Mouse (Mus musculus) MEL (cell line): ENCODE data around the gene Gm37240. TPM values are rescaled to one million over a fixed set of nuclear protein-coding genes. Genes with fewer than 3 reads are reported as not detected.

Experiments used
- DNase-seq: peaks from one replicate; pipeline ENCODE4 v3.0.0; 2011; ENCODE audit warnings: low read depth, low spot score
- H3K27ac ChIP-seq: 2 replicates; pipeline ENCODE4 v1.5.1; 2012; ENCODE audit warnings: low read depth, mild to moderate bottlenecking, control low read depth, low read length, moderate library complexity; ENCODE audit not compliant: control insufficient read depth
- H3K27me3 ChIP-seq, 2 experiments: fragments of 150-350 bp in 1 of 2; sonication (generic) in 1 of 2; 2 replicates each; pipeline ENCODE4 v1.6.1; 2012; ENCODE audit warnings: low read length in 2 of 2, mild to moderate bottlenecking in 2 of 2, improper control_type of control experiment in 1 of 2, moderate library complexity in 1 of 2; ENCODE audit not compliant: insufficient read depth in 2 of 2, control insufficient read depth in 1 of 2
- H3K36me3 ChIP-seq, 2 experiments: 2 replicates each; pipeline ENCODE4 v1.6.1; 2012 to 2014; ENCODE audit warnings: low read length in 2 of 2, improper control_type of control experiment in 1 of 2, inconsistent platforms in 1 of 2, mild to moderate bottlenecking in 1 of 2; ENCODE audit not compliant: insufficient read depth in 2 of 2, control insufficient read depth in 1 of 2
- H3K4me1 ChIP-seq, 2 experiments: fragments of 150-350 bp in 1 of 2; sonication (generic) in 1 of 2; 2 replicates each; pipeline ENCODE4 v1.6.1; 2012; ENCODE audit warnings: low read length in 2 of 2, improper control_type of control experiment in 1 of 2, mild to moderate bottlenecking in 1 of 2; ENCODE audit not compliant: insufficient read depth in 2 of 2, control insufficient read depth in 1 of 2
- H3K4me3 ChIP-seq, 2 experiments: fragments of 150-350 bp in 1 of 2; sonication (generic) in 1 of 2; 2 replicates each; pipeline ENCODE4 v1.5.1; 2012; ENCODE audit warnings: low read depth in 2 of 2, low read length in 2 of 2, mild to moderate bottlenecking in 2 of 2, moderate library complexity in 2 of 2, control low read depth in 1 of 2, improper control_type of control experiment in 1 of 2; ENCODE audit not compliant: control insufficient read depth in 1 of 2, insufficient read depth in 1 of 2
- H3K79me2 ChIP-seq: 2 replicates; pipeline ENCODE4 v1.6.1; 2012; ENCODE audit warnings: mild to moderate bottlenecking, low read length, moderate library complexity; ENCODE audit not compliant: control insufficient read depth, poor library complexity, insufficient read depth
- H3K9ac ChIP-seq: 2 replicates; pipeline ENCODE4 v1.6.1; 2012; ENCODE audit warnings: low read depth, mild to moderate bottlenecking, control low read depth, low read length, moderate library complexity; ENCODE audit not compliant: control insufficient read depth, poor library complexity, severe bottlenecking
- H3K9me3 ChIP-seq: fragments of 150-350 bp; sonication (generic); replicated peaks from 2 replicates; pipeline ENCODE4 v1.6.1; 2012; ENCODE audit warnings: mild to moderate bottlenecking, low read length, improper control_type of control experiment, moderate library complexity; ENCODE audit not compliant: insufficient read depth
- CHD1 ChIP-seq: IDR thresholded peaks from 2 replicates; pipeline ENCODE4 v1.6.1; 2012; ENCODE audit warnings: low read depth, mild to moderate bottlenecking, inconsistent platforms, low read length, improper control_type of control experiment
- E2F4 ChIP-seq: IDR thresholded peaks from 2 replicates; pipeline ENCODE4 v1.6.1; 2011; ENCODE audit warnings: low read depth, low read length, improper control_type of control experiment, borderline replicate concordance
- ELF1 ChIP-seq: IDR thresholded peaks from 2 replicates; pipeline ENCODE4 v1.6.1; 2014; ENCODE audit warnings: low read depth, mild to moderate bottlenecking, inconsistent platforms, low read length, improper control_type of control experiment, moderate library complexity
- EP300 ChIP-seq, 2 experiments: IDR thresholded peaks; 2 replicates each; pipeline ENCODE4 v1.6.1; 2011; ENCODE audit warnings: improper control_type of control experiment in 2 of 2, low read length in 2 of 2, low read depth in 1 of 2, mild to moderate bottlenecking in 1 of 2
- ETS1 ChIP-seq: IDR thresholded peaks from 2 replicates; pipeline ENCODE4 v1.6.1; 2012; ENCODE audit warnings: low read depth, mild to moderate bottlenecking, inconsistent platforms, low read length, improper control_type of control experiment, moderate library complexity
- GABPA ChIP-seq: IDR thresholded peaks from 2 replicates; pipeline ENCODE4 v1.6.1; 2012; ENCODE audit warnings: low read depth, mild to moderate bottlenecking, inconsistent platforms, low read length, improper control_type of control experiment, moderate library complexity
- KAT2A ChIP-seq: conservative IDR thresholded peaks from 2 replicates; pipeline ENCODE4 v1.6.1; 2012; ENCODE audit warnings: low read depth, low read length, improper control_type of control experiment, inconsistent platforms
- MAFK ChIP-seq: IDR thresholded peaks from 2 replicates; pipeline ENCODE4 v1.6.1; 2011; ENCODE audit warnings: low read depth, mild to moderate bottlenecking, low read length, improper control_type of control experiment, borderline replicate concordance
- MAX ChIP-seq: IDR thresholded peaks from 2 replicates; pipeline ENCODE4 v1.6.1; 2011; ENCODE audit warnings: low read length, improper control_type of control experiment
- MEF2A ChIP-seq: IDR thresholded peaks from 2 replicates; pipeline ENCODE4 v1.6.1; 2014; ENCODE audit warnings: low read depth, mild to moderate bottlenecking, inconsistent platforms, low read length, improper control_type of control experiment; ENCODE audit not compliant: poor library complexity, insufficient replicate concordance, severe bottlenecking; ENCODE audit errors: extremely low read depth
- MYB ChIP-seq: IDR thresholded peaks from 2 replicates; pipeline ENCODE4 v1.6.1; 2011; ENCODE audit warnings: mild to moderate bottlenecking, low read depth, low read length, improper control_type of control experiment
- NELFE ChIP-seq: IDR thresholded peaks from 2 replicates; pipeline ENCODE4 v1.6.1; 2011; ENCODE audit warnings: low read depth, low read length, improper control_type of control experiment
- NRF1 ChIP-seq: IDR thresholded peaks from 2 replicates; pipeline ENCODE4 v1.6.1; 2014; ENCODE audit warnings: low read depth, mild to moderate bottlenecking, inconsistent platforms, low read length, improper control_type of control experiment, moderate library complexity; ENCODE audit not compliant: poor library complexity, insufficient read depth, severe bottlenecking
- POLR2AphosphoS5 ChIP-seq: IDR thresholded peaks from 2 replicates; pipeline ENCODE4 v1.6.1; 2012; ENCODE audit warnings: low read depth, borderline replicate concordance, mild to moderate bottlenecking, inconsistent platforms, low read length, moderate library complexity, mixed read lengths
- RAD21 ChIP-seq: IDR thresholded peaks from 2 replicates; pipeline ENCODE4 v1.6.1; 2011; ENCODE audit warnings: mild to moderate bottlenecking, low read depth, low read length, improper control_type of control experiment
- SIN3A ChIP-seq: IDR thresholded peaks from 2 replicates; pipeline ENCODE4 v1.6.1; 2012; ENCODE audit warnings: low read length, improper control_type of control experiment, inconsistent platforms
- TAL1 ChIP-seq: IDR thresholded peaks from 2 replicates; pipeline ENCODE4 v1.6.1; 2012; ENCODE audit warnings: mild to moderate bottlenecking, inconsistent platforms, low read length, moderate library complexity, mixed read lengths
- TBP ChIP-seq: IDR thresholded peaks from 2 replicates; pipeline ENCODE4 v1.8.0; 2011; ENCODE audit warnings: low read depth, low read length, improper control_type of control experiment
- TCF12 ChIP-seq: IDR thresholded peaks from 2 replicates; pipeline ENCODE4 v1.6.1; 2014; ENCODE audit warnings: low read depth, mild to moderate bottlenecking, inconsistent platforms, low read length, improper control_type of control experiment, moderate library complexity
- USF1 ChIP-seq: IDR thresholded peaks from 2 replicates; pipeline ENCODE4 v1.6.1; 2014; ENCODE audit warnings: low read depth, mild to moderate bottlenecking, inconsistent platforms, low read length, improper control_type of control experiment, moderate library complexity
- ZC3H11A ChIP-seq: IDR thresholded peaks from 2 replicates; pipeline ENCODE4 v1.6.1; 2012; ENCODE audit warnings: low read depth, mild to moderate bottlenecking, inconsistent platforms, low read length, improper control_type of control experiment
- ZKSCAN1 ChIP-seq: IDR thresholded peaks from 2 replicates; pipeline ENCODE4 v1.6.1; 2012; ENCODE audit warnings: low read depth, mild to moderate bottlenecking, inconsistent platforms, low read length, improper control_type of control experiment, moderate library complexity
- ZMIZ1 ChIP-seq: IDR thresholded peaks from 2 replicates; pipeline ENCODE4 v1.6.1; 2012; ENCODE audit warnings: low read depth, mild to moderate bottlenecking, inconsistent platforms, low read length, improper control_type of control experiment, moderate library complexity
- ZNF384 ChIP-seq: IDR thresholded peaks from 2 replicates; pipeline ENCODE4 v1.6.1; 2012; ENCODE audit warnings: low read depth, mild to moderate bottlenecking, inconsistent platforms, low read length, improper control_type of control experiment
- polyA plus RNA-seq, 2 experiments: library from polyadenylated mRNA; stranded (reverse) in 1 of 2; unstranded in 1 of 2; fragments of >175 nt in 1 of 2; fragments of >200 nt in 1 of 2; gene quantifications; 2 replicates each; pipeline versions ENCODE4 v1.2.1 to v1.2.4; 2012; ENCODE audit warnings: low replicate concordance in 2 of 2, low read depth in 1 of 2; ENCODE audit not compliant: insufficient read length in 2 of 2, insufficient read depth in 1 of 2, missing spikeins in 1 of 2
- total RNA-seq: library from RNA; depleted of rRNA; stranded (reverse); fragments of 300-350 nt; gene quantifications from 2 replicates; pipeline ENCODE4 v1.2.3, GENCODE M21; 2012; rRNA removed

Gm37240 gene
- total RNA-seq = 0.10 TPM in 1 of 2 replicates, not detected in the other
- under 1 TPM in 1 of 2 experiments, not detected in 1; 0.04 TPM for polyA plus RNA-seq

DNA sequence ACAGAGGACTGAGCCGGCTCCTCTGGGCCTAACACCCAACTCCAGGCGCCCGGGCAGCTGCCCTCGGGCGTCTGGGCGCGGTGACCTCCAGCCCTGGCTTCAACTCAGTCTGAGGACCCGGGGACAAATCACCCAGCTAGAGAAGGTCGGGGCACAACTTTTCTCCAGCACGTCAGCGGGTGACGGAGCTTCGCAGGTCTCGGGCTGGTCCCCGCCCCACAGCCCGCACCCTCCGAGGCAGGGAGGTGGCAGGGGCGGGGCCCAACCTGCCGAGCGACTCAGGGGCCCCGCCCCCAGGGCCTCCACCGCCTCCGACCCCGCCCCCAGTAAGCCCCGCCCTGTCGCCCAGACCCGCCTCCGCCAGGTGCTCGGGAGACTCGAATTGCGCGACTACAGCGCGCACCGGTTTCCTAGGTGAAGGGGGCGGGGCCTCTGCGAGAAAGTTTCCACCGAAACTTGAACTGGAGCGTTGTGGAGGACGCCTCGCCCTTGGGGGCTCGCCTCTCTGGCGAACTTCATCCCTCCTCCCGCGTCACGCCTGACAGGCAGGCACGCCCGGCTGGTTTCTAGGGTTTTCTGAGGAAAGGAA is at the start of gene Gm37240, which contains the start of gene Glt28d2:
Gene Gm37240, minus strand, starts transcription at position 280 of the 589 bp plus-strand sequence.
Gene Glt28d2, minus strand, starts transcription at position 278 of the 589 bp plus-strand sequence.
- no peaks in the 10 kb centered on the region for H3K4me1 ChIP-seq
- TF ChIP-seq GABPA = no peak
- TF ChIP-seq SIN3A = no peak
- no peak for TF ChIP-seq ZC3H11A
- TF ChIP-seq TAL1 = no peak
- TF ChIP-seq USF1 = no peak
- TF ChIP-seq TCF12 = no peak
- no peak for TF ChIP-seq ZNF384
- no peak for TF ChIP-seq MEF2A
- no peak for TF ChIP-seq TBP
- TF ChIP-seq MAFK = no peak
- no peak for TF ChIP-seq KAT2A
- TF ChIP-seq NELFE = no peak
- TF ChIP-seq MYB = no peak
- no peak for TF ChIP-seq ZKSCAN1
- no peak for TF ChIP-seq EP300 (IDR thresholded peaks at IDR 0.05; ENCODE audit: low read depth in 1 of 2, low read length in 2 of 2)
- no peak for TF ChIP-seq ZMIZ1
- no peak for TF ChIP-seq E2F4
- TF ChIP-seq, all 39 proteins: peak for 0
- no peaks in the 10 kb centered on the region for H3K27me3 ChIP-seq
- H3K79me2 ChIP-seq = no peaks in the 10 kb centered on the region
- H3K27ac ChIP-seq = no peak within 1 kb of the TSS
- no peak within 1 kb of the TSS for H3K9ac ChIP-seq
- H3K9me3 ChIP-seq = no peaks in the 10 kb centered on the region
- peak; percentile 61 for DNase-seq
- H3K36me3 ChIP-seq = no peaks in the 10 kb centered on the region
- peak within 1 kb of the TSS; percentile 33 to 43; a peak in 3 of 4 replicates for H3K4me3 ChIP-seq

DNA sequence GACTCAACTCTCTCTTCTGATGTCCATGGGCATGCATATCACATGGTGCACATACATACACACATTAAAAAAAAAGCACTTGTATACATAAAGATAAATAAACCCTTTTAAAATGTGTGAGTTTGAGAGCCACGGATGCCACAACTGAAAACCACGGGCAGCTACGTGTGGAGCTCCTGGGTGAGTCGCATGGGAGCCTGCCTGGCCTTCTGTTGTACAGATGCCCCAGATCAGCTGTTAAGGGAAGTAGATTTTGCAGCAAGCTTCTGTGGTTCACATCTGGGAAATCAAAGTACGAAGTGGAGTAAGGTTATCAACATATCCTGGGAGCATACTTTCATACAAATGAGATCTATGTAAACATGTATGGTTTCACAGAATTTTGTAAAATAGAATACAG is 46.3 kb upstream of the Gm37240 start:
- Histone ChIP-seq H3K9ac (no peak overlapping the region), H3K27me3 (no peaks in the 10 kb centered on the region), H3K4me1 (no peaks in the 10 kb centered on the region), H3K36me3 (no peaks in the 10 kb centered on the region), H3K9me3 (no peaks in the 10 kb centered on the region)
- no peak for DNase-seq
- TF ChIP-seq ZMIZ1 (no peak), RAD21 (no peak), SIN3A (no peak), ETS1 (no peak), CHD1 (no peak), ELF1 (no peak), POLR2AphosphoS5 (no peak), NRF1 (no peak), MAX (no peak)
- TF ChIP-seq, all 39 proteins: peak for 0
- no peak overlapping the region for H3K27ac ChIP-seq
- no peak overlapping the region for H3K4me3 ChIP-seq
- no peaks in the 10 kb centered on the region for H3K79me2 ChIP-seq
